Mouse (Mus musculus) Patski (cell line): ENCODE data around the gene Sult1c2. TPM values are rescaled to one million over a fixed set of nuclear protein-coding genes. Genes with fewer than 3 reads are reported as not detected.

Experiments used
- ATAC-seq: fragments of 100-300 bp; one replicate; pipeline ENCODE4 v1.8.0; 2021
- CTCF ChIA-PET: fragments of 350-600 bp; sonication (Branson Sonifier 250); formaldehyde crosslinking; loops from one replicate; lab custom pipeline; 2022; ENCODE audit warnings: inconsistent platforms; lab: Charles Lee
- POLR2A ChIA-PET: fragments of 350-600 bp; sonication (Branson Sonifier 250); formaldehyde crosslinking; loops from one replicate; lab custom pipeline; 2022; ENCODE audit warnings: antibody characterized with exemption, inconsistent platforms; lab: Charles Lee
- DNase-seq: peaks from one replicate; pipeline ENCODE4 v3.0.0-alpha.2; 2011; ENCODE audit warnings: low read depth, low spot score
- H3K27me3 ChIP-seq: fragments of 371-371 bp; one replicate; pipeline ENCODE4 v1.5.1; 2021
- CTCF ChIP-seq: fragments of 100-300 bp; IDR thresholded peaks from one replicate; pipeline ENCODE4 v1.5.1; 2021
- in situ Hi-C: fragments of 300-500 bp; cut with MboI; formaldehyde crosslinking; loops from 3 replicates; pipeline ENCODE4 v1.11.1; 2018; ENCODE audit warnings: low pct_unique_long_range_greater_than_20kb, mixed read lengths
- polyA plus RNA-seq: library from polyadenylated mRNA; unstranded; gene quantifications from one replicate; pipeline ENCODE4 v1.2.3, GENCODE M21; 2021

Sult1c2 gene
- polyA plus RNA-seq, 1 experiment from 2014 or later = 15.0 TPM

GRCm38 (mm10) chr17:53783381-53783780 is 62.8 kb downstream of the Sult1c2 start:
- DNase-seq = no peak
- H3K27me3 ChIP-seq = no peaks in the 10 kb centered on the region
- ChIA-PET POLR2A (no interaction called here), CTCF (no interaction called here)
- TF ChIP-seq CTCF = no peak
- no peak for ATAC-seq
- in situ Hi-C loops = no loop called here

Other genes starting within 250 kb of the Sult1c2 start
- gene Sgo1, start 157.0 kb downstream of the Sult1c2 start, polyA plus RNA-seq = 13.6 TPM
- gene Sult1c1, start 144.3 kb upstream of the Sult1c2 start, polyA plus RNA-seq = not detected